Mouse (Mus musculus) adipose tissue, adult 10 weeks (tissue): ENCODE results near the gene Anapc13. TPM values are rescaled to one million over a fixed set of nuclear protein-coding genes. Genes with fewer than 3 reads are reported as not detected.

Source experiments
- polyA plus RNA-seq: library from polyadenylated mRNA; stranded (reverse); fragments of 350-450 nt; fragmentation: Illumina TruSeq; extraction: RNeasy Lipid Tissue Mini Kit (QIAGEN cat#74804); gene quantifications from one replicate; pipeline ENCODE4 v1.2.3, GENCODE M21; 2014; ENCODE audit warnings: low read depth, low replicate concordance

Anapc13 gene
- polyA plus RNA-seq = 225 TPM

DNA sequence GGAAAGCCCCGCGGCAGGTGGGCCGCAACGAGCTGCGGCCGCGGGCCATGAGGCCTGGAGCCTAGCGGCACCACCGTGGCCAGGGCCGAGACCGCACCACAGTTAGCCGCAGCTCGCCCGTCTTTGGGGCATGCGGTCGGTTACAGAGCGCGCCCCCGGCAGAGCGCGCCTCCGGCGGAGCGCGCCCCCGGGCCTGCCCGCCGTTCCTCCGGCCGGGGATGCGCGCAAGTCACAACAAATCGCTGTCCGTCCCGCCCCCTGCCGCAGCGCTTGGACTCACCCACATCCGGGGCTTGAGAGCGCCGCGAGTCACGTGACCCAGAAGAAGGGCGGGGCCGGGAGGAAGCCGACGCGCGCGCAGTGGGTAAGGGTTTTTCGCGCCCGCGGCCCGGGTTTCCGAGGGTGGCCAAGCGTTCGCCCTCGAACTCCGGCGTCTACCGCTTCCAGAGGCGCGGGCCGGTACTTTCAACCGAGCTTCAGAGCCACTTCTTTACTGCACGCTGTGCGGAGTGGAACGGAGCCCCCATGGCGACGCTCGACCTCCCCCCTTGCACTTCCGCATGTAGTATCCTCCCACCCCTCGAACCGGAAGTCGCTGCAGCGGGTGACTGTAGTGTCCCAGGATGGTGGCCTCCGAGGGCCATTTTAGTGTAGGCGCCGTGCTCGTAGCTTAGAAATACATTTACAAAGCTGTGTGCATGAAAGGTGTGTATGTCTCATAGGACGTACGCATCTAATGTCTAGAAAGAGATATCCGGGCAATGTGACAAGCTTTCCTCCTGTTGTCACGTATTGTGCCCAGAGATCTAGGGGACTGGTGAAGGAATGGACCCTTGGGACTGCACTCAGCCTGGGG is at the start of gene Anapc13, which contains the start of gene Cep63:
Gene Anapc13, plus strand, starts transcription at position 314 of the 856 bp plus-strand sequence.
Gene Cep63, minus strand, starts transcription at position 552 of the 856 bp plus-strand sequence.

Other genes with a start within 250 kb of the Anapc13 start
- 0.16 TPM for gene Ky, start 120.5 kb upstream of the Anapc13 start, polyA plus RNA-seq
- 48.1 TPM for gene Cep63, start 238 bp downstream of the Anapc13 start, polyA plus RNA-seq
- 72.2 TPM for gene Amotl2, start 90.4 kb downstream of the Anapc13 start, polyA plus RNA-seq
- 55.0 TPM for gene Ryk, start 208.6 kb downstream of the Anapc13 start, polyA plus RNA-seq